Mouse (Mus musculus): ENCODE results near the gene Gns.

GRCm38 (mm10) chr10:121334576-121334975, 30.3 kb upstream of the Gns start:
- TF ChIP-seq POLR2A (IDR thresholded peaks at IDR 0.05; ENCODE audit: borderline replicate concordance, control insufficient read depth, low read depth, low read length) (no peak), CTCF (IDR thresholded peaks at IDR 0.05; ENCODE audit: control insufficient read depth, insufficient read depth, low read length) (peak; percentile 84)
